ENCODE assay signal across 8 mouse cellular contexts in genomic region chr17:72918571-72919541, GRCm38 (mm10). TPM values are rescaled to one million over a fixed set of nuclear protein-coding genes. Genes with fewer than 3 reads are reported as not detected.
DNase-seq lines count a peak whose midpoint lies in the region; ATAC-seq and TF ChIP-seq lines count a peak whose summit lies in the region.

No protein-coding gene starts in this region.

- peak overlapping the region; percentile 75 for H3K9ac ChIP-seq in intestine, embryonic 14.5 days (ENCODE audit: low read length)
- H3K9ac ChIP-seq in liver, embryonic 11.5 days (ENCODE audit: low read depth, low read length) = peak overlapping the region; percentile 70
- peak overlapping the region; percentile 89 for H3K9ac ChIP-seq in midbrain, postnatal 0 days (replicated peaks; ENCODE audit: low read length, poor library complexity, severe bottlenecking)
- peak overlapping the region; percentile 57 for H3K9ac ChIP-seq in stomach, embryonic 14.5 days (replicated peaks; ENCODE audit: low read depth, low read length)

- H3K4me1 ChIP-seq in intestine, embryonic 14.5 days (replicated peaks; ENCODE audit: control insufficient read depth, insufficient read depth, low read length) = peaks cover 34% of the 10 kb centered on the region
- H3K4me1 ChIP-seq in liver, embryonic 11.5 days (replicated peaks; ENCODE audit: control insufficient read depth, insufficient read depth, low read length) = no peaks in the 10 kb centered on the region; the same call in 1 of the 2 replicates
- H3K4me1 ChIP-seq in midbrain, postnatal 0 days (ENCODE audit: insufficient read depth, low read length) = peaks cover 10% of the 10 kb centered on the region; the same call in 1 of the 2 replicates
- H3K4me1 ChIP-seq in stomach, embryonic 14.5 days (ENCODE audit: control insufficient read depth, insufficient read depth, low read length) = peaks cover 15% of the 10 kb centered on the region; the same call in 1 of the 2 replicates

- H3K36me3 ChIP-seq in intestine, embryonic 14.5 days (ENCODE audit: control insufficient read depth, insufficient read depth, low read length) = peaks cover 20% of the 10 kb centered on the region
- no peaks in the 10 kb centered on the region for H3K36me3 ChIP-seq in liver, embryonic 11.5 days (ENCODE audit: control insufficient read depth, insufficient read depth, low read length)
- H3K36me3 ChIP-seq in midbrain, postnatal 0 days (ENCODE audit: insufficient read depth, low read length) = peaks cover 6% of the 10 kb centered on the region; the same call in 1 of the 2 replicates
- peaks cover 9% of the 10 kb centered on the region; the same call in 1 of the 2 replicates for H3K36me3 ChIP-seq in stomach, embryonic 14.5 days (ENCODE audit: control insufficient read depth, insufficient read depth, low read length)

- H3K27me3 ChIP-seq in intestine, embryonic 14.5 days (replicated peaks; ENCODE audit: control insufficient read depth, insufficient read depth, low read length) = no peaks in the 10 kb centered on the region
- H3K27me3 ChIP-seq in liver, embryonic 11.5 days (replicated peaks; ENCODE audit: control insufficient read depth, insufficient read depth, low read length) = peaks cover 15% of the 10 kb centered on the region
- H3K27me3 ChIP-seq in midbrain, postnatal 0 days (ENCODE audit: insufficient read depth, low read length) = no peaks in the 10 kb centered on the region
- H3K27me3 ChIP-seq in stomach, embryonic 14.5 days (ENCODE audit: control insufficient read depth, insufficient read depth, low read length) = no peaks in the 10 kb centered on the region

- peak overlapping the region; percentile 89 for H3K27ac ChIP-seq in intestine, embryonic 14.5 days (ENCODE audit: low read depth)
- peak overlapping the region; percentile 45; the same call in 1 of the 2 replicates for H3K27ac ChIP-seq in liver, embryonic 11.5 days (ENCODE audit: low read depth, low read length)
- H3K27ac ChIP-seq in midbrain, postnatal 0 days (ENCODE audit: low read depth, low read length) = peak overlapping the region; percentile 96
- H3K27ac ChIP-seq in stomach, embryonic 14.5 days (ENCODE audit: low read length) = peak overlapping the region; percentile 84

- peak; percentile 36 for TF ChIP-seq CTCF in midbrain, postnatal 0 days (IDR thresholded peaks at IDR 0.05)

- DNase-seq in ovary, postnatal 36 days (ENCODE audit: low spot score) = peak; percentile 51
- DNase-seq in ovary, postnatal 10 days (ENCODE audit: low spot score) = no peak
- DNase-seq in cerebellum, postnatal 36 days = peak; percentile 12 to 39
- peak; percentile 35 to 51 for DNase-seq in gastrocnemius, postnatal 4 days (ENCODE audit: low spot score in 2 of 2)
- DNase-seq in intestine, embryonic 14.5 days (ENCODE audit: low spot score) = peak; percentile 84
- peak; percentile 61 for DNase-seq in liver, embryonic 11.5 days (ENCODE audit: low spot score)
- peak; percentile 63 for DNase-seq in midbrain, postnatal 0 days (ENCODE audit: low spot score)

- WGBS in intestine, embryonic 14.5 days = under 1% methylated on average over 52 of the region's 54 CpGs
- under 1% methylated on average over 54 of the region's 54 CpGs for WGBS in liver, embryonic 11.5 days
- WGBS in midbrain, postnatal 0 days = under 1% methylated on average over 52 of the region's 54 CpGs
- under 1% methylated on average over 54 of the region's 54 CpGs for WGBS in stomach, embryonic 14.5 days

- H3K9me3 ChIP-seq in intestine, embryonic 14.5 days (ENCODE audit: control insufficient read depth, low read length) = no peaks in the 10 kb centered on the region
- H3K9me3 ChIP-seq in liver, embryonic 11.5 days (ENCODE audit: control insufficient read depth, low read length) = no peaks in the 10 kb centered on the region
- no peaks in the 10 kb centered on the region for H3K9me3 ChIP-seq in midbrain, postnatal 0 days (ENCODE audit: low read length)
- H3K9me3 ChIP-seq in stomach, embryonic 14.5 days (ENCODE audit: control insufficient read depth, low read depth, low read length) = no peaks in the 10 kb centered on the region

- peak; percentile 63 for ATAC-seq in intestine, embryonic 14.5 days (replicated peaks; ENCODE audit: low FRiP score, low TSS enrichment, low read depth)
- peak; percentile 46 for ATAC-seq in liver, embryonic 11.5 days (replicated peaks; ENCODE audit: low FRiP score)
- ATAC-seq in midbrain, postnatal 0 days (ENCODE audit: low FRiP score) = peak; percentile 76
- peak; percentile 26; the same call in 1 of the 2 replicates for ATAC-seq in stomach, embryonic 14.5 days (ENCODE audit: insufficient number of reproducible peaks, insufficient read depth, low FRiP score, low read depth)

- H3K4me3 ChIP-seq in intestine, embryonic 14.5 days (ENCODE audit: low read depth, low read length) = peak overlapping the region; percentile 92
- peak overlapping the region; percentile 68 for H3K4me3 ChIP-seq in liver, embryonic 11.5 days (ENCODE audit: low read depth, low read length)
- H3K4me3 ChIP-seq in midbrain, postnatal 0 days (ENCODE audit: low read depth, low read length) = peak overlapping the region; percentile 81
- peak overlapping the region; percentile 65 for H3K4me3 ChIP-seq in stomach, embryonic 14.5 days (ENCODE audit: low read depth, low read length)

- H3K4me2 ChIP-seq in intestine, embryonic 14.5 days (ENCODE audit: low read length) = peak overlapping the region; percentile 77
- H3K4me2 ChIP-seq in liver, embryonic 11.5 days = peak overlapping the region; percentile 80
- peak overlapping the region; percentile 86 for H3K4me2 ChIP-seq in midbrain, postnatal 0 days (ENCODE audit: low read depth, low read length, poor library complexity, severe bottlenecking)
- H3K4me2 ChIP-seq in stomach, embryonic 14.5 days (replicated peaks; ENCODE audit: low read depth, low read length) = peak overlapping the region; percentile 94

RNA-seq across cellular contexts. Expression of gene Lbh, which starts 0.8 kb away (rescaled TPM):
- 10 to 100 TPM; 27.2 to 35.0 TPM for total RNA-seq in gastrocnemius, postnatal 4 days (2021)
- 6.4 and 6.5 TPM in 2 replicates for polyA plus RNA-seq in intestine, embryonic 14.5 days (2014; fragmentation: Nextera tagmentation; extraction: Ambion mirVana)
- 2.3 and 2.4 TPM in 2 replicates for polyA plus RNA-seq in liver, embryonic 11.5 days (2014; fragmentation: Nextera tagmentation; extraction: Ambion mirVana)
- total RNA-seq in midbrain, postnatal 0 days (2014; rRNA removed) = 77.1 and 86.9 TPM in 2 replicates
- polyA plus RNA-seq in midbrain, postnatal 0 days (2015; fragmentation: Nextera tagmentation; extraction: Ambion mirVana) = 3.3 and 3.5 TPM in 2 replicates
- 4.6 and 5.1 TPM in 2 replicates for polyA plus RNA-seq in stomach, embryonic 14.5 days (2014; fragmentation: Nextera tagmentation; extraction: Ambion mirVana)

Comparison
In these comparisons a context has a peak if more than half of its experiments do, and no peak if none do; other contexts are left out.
1. ATAC-seq: peak in every context shown above with its lines; median percentile 76 in midbrain, postnatal 0 days; 63 in intestine, embryonic 14.5 days; 46 in liver, embryonic 11.5 days; 26 in stomach, embryonic 14.5 days.
2. H3K27ac ChIP-seq: peak in every context shown above with its lines; median percentile 96 in midbrain, postnatal 0 days; 89 in intestine, embryonic 14.5 days; 84 in stomach, embryonic 14.5 days; 45 in liver, embryonic 11.5 days.